Mouse (Mus musculus) T-helper 17 cell (primary cell): Measurements from ENCODE around the gene Ufc1.

Source experiments
- in situ Hi-C, 2 experiments: fragments of 300-600 bp; cut with MboI, MseI; formaldehyde crosslinking; loops; 1 replicate in 1 of 2; 2 replicates in 1 of 2; pipeline ENCODE4 v1.15.1; 2025; ENCODE audit warnings: high pct_unique_total_duplicates in 2 of 2

Gene Ufc1

DNA sequence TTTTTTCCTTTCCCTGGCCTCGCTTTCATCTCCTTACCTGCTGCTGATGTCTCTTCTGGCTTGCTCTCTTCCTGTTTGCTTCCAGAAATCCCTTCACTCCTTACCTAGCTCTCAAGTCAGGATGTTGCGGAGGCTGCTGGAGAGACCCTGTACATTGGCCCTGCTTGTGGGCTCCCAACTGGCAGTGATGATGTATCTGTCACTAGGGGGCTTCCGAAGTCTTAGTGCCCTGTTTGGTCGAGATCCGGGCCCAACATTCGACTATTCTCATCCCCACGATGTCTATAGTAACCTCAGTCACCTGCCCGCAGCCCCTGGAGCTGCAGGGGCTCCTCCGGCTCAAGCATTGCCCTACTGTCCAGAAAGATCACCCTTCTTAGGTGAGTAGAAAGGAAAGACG, 23.2 kb downstream of the Ufc1 start:
- in situ Hi-C loops: loop anchor here in 1 of 2 experiments (25.0 kb wide), 1 partner anchor 384 kb away; the partner anchor contains the start of genes Dusp12 and Gm26620

- in situ Hi-C loops: loop anchor here in 1 of 2 experiments (25.0 kb wide), 1 partner anchor 384 kb away; the partner anchor contains the start of genes Dusp12 and Gm26620
Measured at GRCm38 (mm10) chr1:171271196-171271595, 23.6 kb downstream of the Ufc1 start.

DNA sequence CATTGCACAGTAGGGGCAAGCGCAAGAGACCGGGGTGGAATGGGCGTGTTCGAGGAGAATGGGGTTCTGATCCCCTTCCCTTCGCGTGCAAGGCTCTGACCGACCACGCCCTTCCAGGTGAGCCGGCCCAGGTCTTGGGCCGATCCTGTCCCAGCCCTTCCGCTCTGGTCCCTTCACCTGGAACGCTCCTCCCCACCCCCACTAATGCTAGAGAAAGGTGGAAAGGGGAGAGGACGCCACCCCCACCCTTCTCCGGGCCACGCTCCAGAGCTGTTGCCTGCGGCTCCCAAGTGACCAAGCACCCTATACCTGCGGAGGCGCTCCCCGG, 24.3 kb downstream of the Ufc1 start:
- in situ Hi-C loops: loop anchor here in 1 of 2 experiments (25.0 kb wide), 1 partner anchor 383 kb away; the partner anchor contains the start of genes Dusp12 and Gm26620

GRCm38 (mm10) chr1:171269848-171270572, 24.8 kb downstream of the Ufc1 start, which contains the start of gene B4galt3:
Gene B4galt3 (plus strand): TSS chr1:171270328.
- in situ Hi-C loops: loop anchor here in 1 of 2 experiments (25.0 kb wide), 1 partner anchor 383 kb away; the partner anchor contains the start of genes Dusp12 and Gm26620

DNA sequence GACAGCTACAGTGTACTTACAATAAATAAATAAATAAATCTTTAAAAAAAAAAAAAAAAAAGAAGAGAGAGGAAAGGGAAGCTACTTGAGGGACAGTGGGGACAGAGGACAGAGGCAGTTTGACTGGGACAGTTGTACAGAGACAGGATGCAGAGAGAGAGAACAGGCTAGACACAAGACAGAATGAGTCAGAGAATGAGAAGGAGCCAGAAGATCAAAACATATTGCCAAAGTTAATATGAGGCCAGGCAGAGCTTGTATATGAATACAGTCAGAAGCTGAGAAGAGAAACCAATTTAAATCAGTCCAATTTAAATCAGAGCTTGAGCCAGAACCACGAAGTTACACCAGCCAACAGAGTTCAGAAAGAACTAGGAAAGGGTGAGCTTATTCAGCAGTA, 26.5 kb downstream of the Ufc1 start:
- in situ Hi-C loops: loop anchor here in 1 of 2 experiments (25.0 kb wide), 1 partner anchor 381 kb away; the partner anchor contains the start of genes Dusp12 and Gm26620

- in situ Hi-C loops: loop anchor here in 1 of 2 experiments (25.0 kb wide), 1 partner anchor 379 kb away; the partner anchor contains the start of genes Dusp12 and Gm26620
Measured at GRCm38 (mm10) chr1:171265971-171266744, 28.7 kb downstream of the Ufc1 start.

GRCm38 (mm10) chr1:171263666-171264461, 31.0 kb downstream of the Ufc1 start:
- in situ Hi-C loops: loop anchor here in 1 of 2 experiments (25.0 kb wide), 1 partner anchor 377 kb away; the partner anchor contains the start of genes Dusp12 and Gm26620

DNA sequence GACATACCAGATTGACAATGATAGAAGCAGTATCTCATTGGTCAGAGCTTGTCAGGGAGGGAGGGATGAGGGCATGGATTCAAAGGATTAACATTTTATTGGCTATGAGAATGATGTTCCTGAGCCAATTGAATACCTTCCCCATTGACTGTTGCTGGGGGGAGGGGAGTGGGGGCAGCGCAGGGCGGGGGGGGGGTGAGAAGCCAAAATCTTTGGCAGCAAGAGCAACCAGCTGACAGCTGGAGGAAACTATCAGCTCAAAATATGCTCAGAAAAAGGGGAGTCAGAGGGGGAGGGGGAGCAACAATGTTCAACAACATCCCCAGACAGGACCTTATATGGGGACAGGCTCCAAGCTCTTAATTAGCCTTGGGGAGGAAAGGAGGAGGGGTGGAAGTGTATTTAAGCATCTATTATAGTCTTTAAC, 31.6 kb downstream of the Ufc1 start:
- in situ Hi-C loops: loop anchor here in 1 of 2 experiments (25.0 kb wide), 1 partner anchor 376 kb away; the partner anchor contains the start of genes Dusp12 and Gm26620

DNA sequence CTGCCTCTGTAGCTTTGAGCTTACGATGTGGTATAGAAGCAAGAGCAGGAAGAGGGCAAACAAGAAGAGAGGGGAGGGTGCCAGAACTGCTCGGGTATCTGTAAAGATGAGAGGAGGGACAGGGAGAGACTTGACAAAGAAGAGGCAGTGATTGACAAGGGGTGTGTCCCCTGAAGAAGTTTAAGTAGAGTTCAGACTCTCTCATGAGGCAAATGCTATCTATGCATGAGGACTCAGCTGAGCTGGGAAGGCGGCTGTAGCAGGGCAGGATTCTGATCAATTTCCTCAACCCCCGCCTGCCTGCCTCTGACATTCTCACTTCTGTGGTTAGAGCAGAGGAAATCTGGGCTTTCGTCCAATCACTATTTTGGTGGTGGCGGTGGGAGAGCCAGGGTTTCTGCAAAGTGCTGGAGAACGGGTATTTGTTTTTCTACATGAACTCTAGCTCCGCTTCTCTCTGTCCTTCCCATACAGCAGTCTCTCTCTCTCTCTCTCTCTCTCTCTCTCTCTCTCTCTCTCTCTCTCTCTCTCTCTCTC, 32.2 kb downstream of the Ufc1 start:
- in situ Hi-C loops: loop anchor here in 1 of 2 experiments (25.0 kb wide), 1 partner anchor 375 kb away; the partner anchor contains the start of genes Dusp12 and Gm26620

GRCm38 (mm10) chr1:171260316-171260715, 34.5 kb downstream of the Ufc1 start:
- in situ Hi-C loops: loop anchor here in 1 of 2 experiments (25.0 kb wide), 1 partner anchor 373 kb away; the partner anchor contains the start of genes Dusp12 and Gm26620

- in situ Hi-C loops: loop anchor here in 1 of 2 experiments (10.0 to 25.0 kb wide), 2 partner anchors 144 to 372 kb away; partner anchors contain the start of genes Cfap126, Dusp12 and Gm26620
Measured at GRCm38 (mm10) chr1:171258921-171259320, 35.9 kb downstream of the Ufc1 start.

GRCm38 (mm10) chr1:171257781-171258180, 37.0 kb downstream of the Ufc1 start:
- in situ Hi-C loops: loop anchor here in 1 of 2 experiments (10.0 to 25.0 kb wide), 2 partner anchors 143 to 370 kb away; partner anchors contain the start of genes Cfap126, Dusp12 and Gm26620

DNA sequence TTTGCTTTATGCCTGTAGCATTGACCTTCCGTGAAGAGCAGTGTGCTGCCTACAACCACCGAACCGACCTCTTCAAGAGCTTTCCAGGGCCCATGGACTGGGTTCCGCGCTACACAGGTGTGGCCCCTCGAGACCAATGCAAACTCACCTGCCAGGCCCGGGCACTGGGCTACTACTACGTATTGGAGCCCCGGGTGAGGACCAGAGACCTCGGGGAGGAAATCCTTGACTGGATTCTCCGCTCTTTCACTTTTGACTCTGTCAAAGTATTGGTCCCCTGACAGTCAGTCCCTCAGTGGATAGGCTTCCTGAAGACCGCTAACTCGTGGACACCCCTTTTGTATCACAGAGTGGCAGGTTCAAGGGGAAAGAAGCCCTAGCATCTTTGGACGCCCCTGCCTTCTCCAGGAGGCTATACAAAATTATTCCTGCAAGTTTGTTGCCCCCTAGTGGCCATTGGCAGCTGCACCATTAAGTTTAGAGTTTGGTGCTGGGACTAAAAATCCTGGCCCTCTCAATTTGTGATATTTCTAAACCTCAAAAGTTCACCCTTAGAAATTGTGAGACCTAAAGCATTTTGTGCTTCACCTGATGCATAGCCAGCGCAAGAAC, 37.8 kb downstream of the Ufc1 start:
- in situ Hi-C loops: loop anchor here in 1 of 2 experiments (10.0 to 25.0 kb wide), 2 partner anchors 142 to 370 kb away; partner anchors contain the start of genes Cfap126, Dusp12 and Gm26620

- in situ Hi-C loops: loop anchor here in 1 of 2 experiments (10.0 to 25.0 kb wide), 2 partner anchors 141 to 369 kb away; partner anchors contain the start of genes Cfap126, Dusp12 and Gm26620
Measured at GRCm38 (mm10) chr1:171256095-171256818, 38.6 kb downstream of the Ufc1 start.

GRCm38 (mm10) chr1:171252415-171252814, 42.4 kb downstream of the Ufc1 start:
- in situ Hi-C loops: loop anchor here in 1 of 2 experiments (10.0 to 25.0 kb wide), 2 partner anchors 138 to 365 kb away; partner anchors contain the start of genes Cfap126, Dusp12 and Gm26620

- in situ Hi-C loops: loop anchor here in 1 of 2 experiments (10.0 to 25.0 kb wide), 2 partner anchors 137 to 364 kb away; partner anchors contain the start of genes Cfap126, Dusp12 and Gm26620
Measured at GRCm38 (mm10) chr1:171251594-171252324, 43.1 kb downstream of the Ufc1 start.
